Mouse (Mus musculus): ENCODE measurements around the gene Cd3eap. TPM values are rescaled to one million over a fixed set of nuclear protein-coding genes. Genes with fewer than 3 reads are reported as not detected.

The Cd3eap gene
- polyA plus RNA-seq, 1 experiment from 2014 or later: 29.9 TPM

GRCm38 (mm10) chr7:19342481-19343027 lies 16.7 kb downstream of the Cd3eap start:
- Histone ChIP-seq H3K27ac (no peak overlapping the region), H3K27me3 (peaks cover 20% of the 10 kb centered on the region), H3K9ac (peak overlapping the region; percentile 67), H3K36me3 (peaks cover 2% of the 10 kb centered on the region; the same call in 1 of the 2 replicates), H3K4me3 (peak overlapping the region; percentile 53), H3K9me3 (no peaks in the 10 kb centered on the region), H3K4me2 (replicated peaks) (peak overlapping the region; percentile 93), H3K4me1 (peaks cover 45% of the 10 kb centered on the region)
- WGBS: under 1% methylated on average over 27 of the region's 27 CpGs
- no peak for ATAC-seq (ENCODE audit: low FRiP score, low read depth)

DNA sequence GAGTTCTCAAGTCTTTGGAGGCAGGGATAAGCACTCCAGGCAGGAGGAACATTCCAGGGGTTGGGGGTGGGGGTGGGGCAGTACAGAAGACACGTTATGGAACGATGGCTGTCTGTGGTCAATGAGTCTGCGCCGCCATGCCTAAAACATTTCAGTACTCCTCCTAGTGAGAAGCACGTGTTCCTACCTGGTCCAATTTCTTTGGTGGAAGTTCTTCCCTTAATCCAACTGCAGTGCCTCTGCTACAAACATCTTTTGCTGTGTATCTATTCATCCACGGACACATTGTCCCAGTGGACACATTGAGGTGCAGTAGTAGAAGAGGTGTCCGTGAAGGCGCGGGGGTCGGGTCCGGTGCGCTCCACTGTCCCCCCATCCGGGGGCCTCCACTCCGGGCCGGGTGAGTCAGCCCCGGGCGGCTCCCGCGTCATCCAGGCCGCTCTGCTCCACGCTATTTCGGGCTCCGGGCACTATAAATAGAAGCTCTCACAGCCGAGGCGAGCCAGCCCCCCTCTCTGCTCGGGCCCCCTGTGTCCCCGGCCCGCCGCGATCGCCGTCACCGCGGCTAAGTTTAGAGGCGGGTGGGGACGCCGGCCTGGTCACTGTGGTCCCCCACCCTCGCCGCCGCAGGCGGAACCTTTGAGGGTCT lies 17.4 kb downstream of the Cd3eap start:
- Histone ChIP-seq H3K36me3 (no peaks in the 10 kb centered on the region), H3K4me1 (peaks cover 45% of the 10 kb centered on the region), H3K27me3 (peaks cover 20% of the 10 kb centered on the region), H3K9me3 (no peaks in the 10 kb centered on the region), H3K27ac (no peak overlapping the region), H3K4me2 (replicated peaks) (peak overlapping the region; percentile 93), H3K9ac (peak overlapping the region; percentile 67), H3K4me3 (peak overlapping the region; percentile 53)
- WGBS: 1% methylated on average over 41 of the region's 41 CpGs
- ATAC-seq (ENCODE audit: low FRiP score, low read depth): no peak

DNA sequence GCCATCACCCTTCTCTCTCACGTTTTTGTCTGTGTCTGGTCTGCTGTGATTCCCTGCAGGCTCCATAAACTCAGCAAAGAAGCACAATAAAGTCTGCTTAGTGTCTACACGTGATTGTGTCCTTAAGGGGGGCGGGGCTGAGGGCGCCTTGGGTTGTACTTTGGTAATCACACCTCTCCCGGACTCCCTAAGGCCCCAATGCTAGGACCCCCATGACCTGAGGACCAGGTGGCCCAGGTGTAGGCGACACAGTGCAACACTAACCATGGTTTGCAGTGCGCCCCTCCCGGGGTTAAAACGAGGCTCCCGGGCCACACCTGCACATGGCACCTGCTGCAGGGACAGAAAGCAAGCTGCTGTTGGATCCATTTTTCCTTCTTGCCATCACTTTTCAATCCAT lies 18.0 kb downstream of the Cd3eap start:
- H3K4me2 ChIP-seq (replicated peaks): peak overlapping the region; percentile 93
- peaks cover 20% of the 10 kb centered on the region for H3K27me3 ChIP-seq
- H3K27ac ChIP-seq: no peak overlapping the region
- ATAC-seq (ENCODE audit: low FRiP score, low read depth): no peak
- H3K9ac ChIP-seq: 0 out of 2 replicates have a peak overlapping the region, but pooled peaks have one; percentile 67
- H3K4me1 ChIP-seq: peaks cover 43% of the 10 kb centered on the region
- 17% methylated on average over 10 of the region's 10 CpGs for WGBS
- H3K36me3 ChIP-seq: no peaks in the 10 kb centered on the region
- H3K9me3 ChIP-seq: no peaks in the 10 kb centered on the region
- H3K4me3 ChIP-seq: peak overlapping the region; percentile 53; the same call in 1 of the 2 replicates

DNA sequence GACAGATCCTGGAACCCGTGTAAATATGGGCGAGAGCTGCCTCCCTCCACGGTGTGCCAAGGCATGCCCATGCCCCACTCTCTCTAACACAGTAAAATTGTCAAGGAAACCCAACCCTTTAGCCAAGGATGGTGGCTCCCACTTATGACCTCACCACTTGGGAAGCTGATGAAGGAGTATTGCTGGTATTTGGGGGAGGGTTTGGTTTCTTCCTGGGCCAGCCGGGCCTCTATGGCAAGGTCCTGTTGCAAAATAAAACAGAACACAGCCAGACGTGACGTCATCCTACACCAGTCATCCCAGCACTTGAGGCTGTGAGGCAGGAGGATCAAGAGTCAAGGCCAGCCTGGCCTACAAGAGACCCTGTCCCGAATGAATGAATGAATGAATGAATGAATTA lies 20.7 kb downstream of the Cd3eap start:
- WGBS: 61% methylated on average over 7 of the region's 7 CpGs
- H3K27me3 ChIP-seq: peaks cover 20% of the 10 kb centered on the region
- no peak overlapping the region for H3K4me3 ChIP-seq
- no peaks in the 10 kb centered on the region for H3K9me3 ChIP-seq
- no peak overlapping the region for H3K27ac ChIP-seq
- H3K36me3 ChIP-seq: no peaks in the 10 kb centered on the region
- no peak overlapping the region for H3K4me2 ChIP-seq (replicated peaks)
- no peak for ATAC-seq (ENCODE audit: low FRiP score, low read depth)
- H3K4me1 ChIP-seq: peaks cover 30% of the 10 kb centered on the region
- H3K9ac ChIP-seq: peak overlapping the region; percentile 35; the same call in 1 of the 2 replicates

DNA sequence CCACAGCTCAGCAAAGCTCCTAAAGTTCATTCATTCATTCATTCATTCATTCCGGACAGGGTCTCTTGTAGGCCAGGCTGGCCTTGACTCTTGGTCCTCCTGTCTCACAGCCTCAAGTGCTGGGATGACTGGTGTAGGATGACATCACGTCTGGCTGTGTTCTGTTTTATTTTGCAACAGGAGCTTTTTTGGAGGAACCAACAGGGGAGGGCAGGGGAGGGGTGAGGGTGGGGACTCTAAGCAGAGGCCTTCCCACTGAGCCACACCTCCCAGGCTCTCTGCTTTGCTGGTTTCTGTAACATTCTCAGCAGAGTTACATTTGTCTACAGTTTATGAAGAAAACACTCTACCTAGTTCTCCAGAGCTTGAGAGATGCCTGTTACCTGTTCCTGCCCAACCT lies 21.2 kb downstream of the Cd3eap start:
- 42% methylated on average over 2 of the region's 2 CpGs for WGBS
- Histone ChIP-seq H3K4me1 (peaks cover 26% of the 10 kb centered on the region), H3K4me2 (replicated peaks) (no peak overlapping the region), H3K9me3 (no peaks in the 10 kb centered on the region), H3K9ac (no peak overlapping the region), H3K27me3 (peaks cover 20% of the 10 kb centered on the region), H3K4me3 (no peak overlapping the region), H3K27ac (no peak overlapping the region), H3K36me3 (no peaks in the 10 kb centered on the region)
- no peak for ATAC-seq (ENCODE audit: low FRiP score, low read depth)

DNA sequence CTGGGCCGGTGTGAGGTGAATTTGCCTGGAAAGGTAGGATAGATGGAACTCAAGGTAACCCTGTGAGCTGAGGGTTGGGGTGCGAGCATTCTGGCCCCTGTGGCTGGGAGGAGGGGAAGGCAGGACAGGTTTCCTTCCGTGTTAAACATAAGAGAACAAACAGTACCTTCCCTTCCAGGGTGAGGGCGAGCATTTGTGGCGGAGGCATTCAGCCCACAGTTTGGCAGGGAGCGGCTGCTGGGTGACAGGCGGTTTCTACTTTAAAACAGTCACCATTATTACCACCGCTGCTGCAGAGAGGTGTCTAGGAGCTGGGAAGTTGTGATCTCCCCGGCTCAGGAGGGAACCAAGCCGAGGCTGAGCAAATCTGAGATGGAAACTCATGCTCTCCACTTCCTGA lies 22.2 kb downstream of the Cd3eap start:
- H3K27me3 ChIP-seq: peaks cover 15% of the 10 kb centered on the region
- H3K36me3 ChIP-seq: no peaks in the 10 kb centered on the region
- no peak overlapping the region for H3K9ac ChIP-seq
- peaks cover 23% of the 10 kb centered on the region for H3K4me1 ChIP-seq
- WGBS: 57% methylated on average over 10 of the region's 10 CpGs
- no peaks in the 10 kb centered on the region for H3K9me3 ChIP-seq
- H3K4me2 ChIP-seq (replicated peaks): no peak overlapping the region
- ATAC-seq (ENCODE audit: low FRiP score, low read depth): no peak
- H3K4me3 ChIP-seq: no peak overlapping the region
- H3K27ac ChIP-seq: no peak overlapping the region

GRCm38 (mm10) chr7:19335583-19335982 lies 23.7 kb downstream of the Cd3eap start:
- Histone ChIP-seq H3K4me2 (replicated peaks) (no peak overlapping the region), H3K27ac (no peak overlapping the region), H3K9ac (no peak overlapping the region), H3K4me1 (peaks cover 10% of the 10 kb centered on the region; the same call in 1 of the 2 replicates), H3K4me3 (no peak overlapping the region), H3K9me3 (no peaks in the 10 kb centered on the region), H3K36me3 (no peaks in the 10 kb centered on the region), H3K27me3 (0 out of 2 replicates have a peak, but pooled peaks cover 3% of the 10 kb centered on the region)
- WGBS: 37% methylated on average over 3 of the region's 3 CpGs
- no peak for ATAC-seq (ENCODE audit: low FRiP score, low read depth)

DNA sequence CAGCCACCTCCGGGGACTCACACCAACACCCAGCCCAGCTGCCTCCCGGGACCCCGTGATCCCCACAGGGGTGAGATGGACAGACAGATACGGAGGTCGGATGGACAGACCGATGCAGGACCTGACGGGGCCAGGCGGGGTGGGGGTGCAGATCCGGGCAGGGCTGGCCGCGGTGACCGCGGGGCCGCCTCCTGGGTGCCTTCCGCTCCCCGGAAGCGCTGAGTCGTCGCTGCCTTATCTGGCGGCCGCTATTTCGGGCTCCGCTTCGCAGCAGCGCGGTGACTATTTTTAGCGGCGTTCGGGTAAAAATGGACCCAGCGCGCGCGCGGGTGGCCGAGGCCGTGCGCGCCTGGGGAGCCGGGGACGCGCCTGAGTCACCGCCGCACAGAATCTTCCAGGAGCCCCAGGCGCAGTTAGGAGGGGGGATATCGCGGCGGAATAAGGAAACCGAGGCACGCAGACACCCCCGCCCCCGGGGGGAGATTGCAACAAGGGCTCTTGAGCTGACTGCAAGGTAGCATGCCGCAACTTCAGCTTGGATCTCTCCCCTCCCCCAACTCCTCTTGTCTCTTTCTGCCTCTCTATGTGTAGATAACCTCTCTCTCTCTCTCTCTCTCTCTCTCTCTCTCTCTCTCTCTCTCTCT lies 26.5 kb downstream of the Cd3eap start:
- peak; percentile 42; the same call in 1 of the 2 replicates for ATAC-seq (ENCODE audit: low FRiP score, low read depth)
- no peaks in the 10 kb centered on the region for H3K9me3 ChIP-seq
- H3K36me3 ChIP-seq: no peaks in the 10 kb centered on the region
- peak overlapping the region; percentile 84 for H3K9ac ChIP-seq
- H3K4me2 ChIP-seq (replicated peaks): peak overlapping the region; percentile 93
- H3K4me3 ChIP-seq: peak overlapping the region; percentile 68
- H3K4me1 ChIP-seq: peaks cover 5% of the 10 kb centered on the region
- under 1% methylated on average over 52 of the region's 52 CpGs for WGBS
- 0 out of 2 replicates have a peak, but pooled peaks cover 2% of the 10 kb centered on the region for H3K27me3 ChIP-seq
- no peak overlapping the region for H3K27ac ChIP-seq

- H3K36me3 ChIP-seq: no peaks in the 10 kb centered on the region
- 0 out of 2 replicates have a peak, but pooled peaks cover 2% of the 10 kb centered on the region for H3K27me3 ChIP-seq
- H3K9me3 ChIP-seq: no peaks in the 10 kb centered on the region
- no peak overlapping the region for H3K4me3 ChIP-seq
- peaks cover 14% of the 10 kb centered on the region for H3K4me1 ChIP-seq
- H3K9ac ChIP-seq: no peak overlapping the region
- H3K27ac ChIP-seq: no peak overlapping the region
- no peak overlapping the region for H3K4me2 ChIP-seq (replicated peaks)
- WGBS: 56% methylated on average over 2 of the region's 2 CpGs
- no peak for ATAC-seq (ENCODE audit: low FRiP score, low read depth)
These were observed 27.4 kb downstream of the Cd3eap start for GRCm38 (mm10) chr7:19331910-19332309.

DNA sequence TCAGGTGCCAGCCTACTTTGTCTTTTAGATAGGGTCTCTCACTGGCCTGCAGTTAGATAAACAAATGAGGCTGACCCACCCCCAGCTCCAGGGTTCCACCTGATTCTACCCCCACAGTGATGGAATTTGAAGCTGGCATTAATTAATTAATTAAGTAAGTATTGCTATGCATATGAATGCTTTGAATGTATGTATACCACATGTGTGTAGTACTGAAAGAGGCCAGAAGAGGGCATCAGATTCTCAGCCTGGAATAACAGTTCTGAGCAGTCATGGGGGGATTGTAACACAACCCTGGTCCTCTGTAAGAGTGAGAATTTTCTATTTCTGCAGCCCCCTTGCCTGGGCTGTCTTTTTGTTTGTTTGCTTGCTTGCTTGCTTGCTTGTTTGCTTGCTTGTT lies 30.9 kb downstream of the Cd3eap start:
- H3K27ac ChIP-seq: no peak overlapping the region
- 0 out of 2 replicates have a peak, but pooled peaks cover 9% of the 10 kb centered on the region for H3K27me3 ChIP-seq
- peaks cover 24% of the 10 kb centered on the region for H3K4me1 ChIP-seq
- H3K9ac ChIP-seq: no peak overlapping the region
- H3K36me3 ChIP-seq: no peaks in the 10 kb centered on the region
- H3K9me3 ChIP-seq: no peaks in the 10 kb centered on the region
- H3K4me2 ChIP-seq (replicated peaks): no peak overlapping the region
- ATAC-seq (ENCODE audit: low FRiP score, low read depth): no peak
- H3K4me3 ChIP-seq: no peak overlapping the region

GRCm38 (mm10) chr7:19327782-19328181 lies 31.5 kb downstream of the Cd3eap start:
- H3K9me3 ChIP-seq: no peaks in the 10 kb centered on the region
- no peak overlapping the region for H3K27ac ChIP-seq
- no peak for ATAC-seq (ENCODE audit: low FRiP score, low read depth)
- no peaks in the 10 kb centered on the region for H3K36me3 ChIP-seq
- H3K4me3 ChIP-seq: peak overlapping the region; percentile 42; the same call in 1 of the 2 replicates
- peaks cover 24% of the 10 kb centered on the region for H3K4me1 ChIP-seq
- 0 out of 2 replicates have a peak, but pooled peaks cover 11% of the 10 kb centered on the region for H3K27me3 ChIP-seq
- no peak overlapping the region; the same call in 1 of the 2 replicates for H3K9ac ChIP-seq
- 80% methylated on average over 5 of the region's 5 CpGs for WGBS
- peak overlapping the region; percentile 71 for H3K4me2 ChIP-seq (replicated peaks)

DNA sequence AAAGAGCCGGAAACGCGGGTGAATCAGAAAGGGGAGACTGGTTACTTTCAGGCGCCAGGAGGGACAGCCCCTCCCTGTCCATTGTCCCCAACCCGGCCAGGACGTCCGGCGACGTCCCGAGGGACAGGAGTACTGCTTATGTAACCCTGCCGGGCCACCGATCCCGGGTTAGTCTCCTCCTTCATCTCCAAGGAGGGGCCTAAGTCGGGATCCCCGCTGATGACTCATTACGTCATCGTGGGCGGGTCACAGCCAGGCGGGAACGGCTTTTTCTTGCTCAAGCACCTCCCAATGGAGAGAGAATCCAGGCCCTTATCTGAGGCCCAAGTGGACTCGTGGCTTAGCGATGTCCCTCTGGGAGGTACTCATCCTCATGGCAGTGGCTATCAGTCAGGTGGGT lies 32.2 kb downstream of the Cd3eap start:
- H3K4me1 ChIP-seq: peaks cover 20% of the 10 kb centered on the region
- H3K27ac ChIP-seq: peak overlapping the region; percentile 48; the same call in 1 of the 2 replicates
- no peaks in the 10 kb centered on the region for H3K36me3 ChIP-seq
- 1% methylated on average over 22 of the region's 22 CpGs for WGBS
- H3K27me3 ChIP-seq: peaks cover 16% of the 10 kb centered on the region; the same call in 1 of the 2 replicates
- no peaks in the 10 kb centered on the region for H3K9me3 ChIP-seq
- H3K4me3 ChIP-seq: peak overlapping the region; percentile 42
- peak overlapping the region; percentile 71 for H3K4me2 ChIP-seq (replicated peaks)
- peak; percentile 60; the same call in 1 of the 2 replicates for ATAC-seq (ENCODE audit: low FRiP score, low read depth)
- H3K9ac ChIP-seq: peak overlapping the region; percentile 57

All from limb, embryonic 13.5 days (tissue).